Comparison of ENCODE assay signal across 36 mouse cellular contexts in genomic region chr8:111775766-111776165, GRCm38 (mm10). TPM values are rescaled to one million over a fixed set of nuclear protein-coding genes. Genes with fewer than 3 reads are reported as not detected.
"Had no signal": no experiment of that assay in that cellular context is flagged by ENCODE, and none has a peak within 500 bp of the region (broad histone marks: within the 10 kb centered on the region; RNA-seq: fewer than 3 reads in every experiment).

No protein-coding gene starts in this region.

- H3K27ac ChIP-seq: heart, embryonic 10.5 days; hindbrain, embryonic 10.5 days; hindbrain, embryonic 12.5 days; hindbrain, embryonic 13.5 days; hindbrain, embryonic 14.5 days; hindbrain, embryonic 15.5 days; hindbrain, postnatal 0 days; intestine, embryonic 15.5 days; kidney, embryonic 15.5 days; kidney, postnatal 0 days; layer of hippocampus, adult 2 months had no signal

- H3K9ac ChIP-seq: heart, embryonic 12.5 days; heart, embryonic 13.5 days; heart, embryonic 15.5 days; hindbrain, embryonic 12.5 days; hindbrain, embryonic 13.5 days; hindbrain, embryonic 14.5 days; hindbrain, embryonic 15.5 days; intestine, embryonic 15.5 days; kidney, embryonic 15.5 days had no signal

- H3K4me1 ChIP-seq: intestine, embryonic 15.5 days had no signal

- H3K4me2 ChIP-seq: heart, embryonic 11.5 days; heart, embryonic 12.5 days; heart, embryonic 13.5 days; heart, embryonic 15.5 days; hindbrain, embryonic 12.5 days; hindbrain, embryonic 13.5 days; hindbrain, embryonic 14.5 days; hindbrain, embryonic 15.5 days; intestine, embryonic 15.5 days; kidney, embryonic 15.5 days had no signal

- ATAC-seq: hindbrain, embryonic 16.5 days; hindbrain, postnatal 0 days; inflammation-experienced regulatory T-cells, adult 6 months; intestine, embryonic 15.5 days; intestine, embryonic 16.5 days; intestine, postnatal 0 days had no signal

- H3K36me3 ChIP-seq: hindbrain, embryonic 12.5 days had no signal

- H3K9me3 ChIP-seq: heart, embryonic 10.5 days; heart, embryonic 12.5 days; heart, embryonic 13.5 days; heart, embryonic 15.5 days; hindbrain, embryonic 10.5 days; hindbrain, embryonic 12.5 days; hindbrain, embryonic 13.5 days; hindbrain, embryonic 15.5 days; intestine, embryonic 15.5 days; kidney, embryonic 15.5 days had no signal

- DNase-seq: heart, postnatal 10 days; heart, postnatal 14 days; heart, postnatal 36 days; heart, postnatal 4 days; kidney, adult 11 months; kidney, adult 18-20 months; kidney, adult 2 months; kidney, adult 8-10 months; kidney, adult 9 months; kidney, postnatal 10 days; kidney, postnatal 14 days; kidney, postnatal 25 days; kidney, postnatal 36 days; kidney, postnatal 4 days; layer of hippocampus, adult 9-11 months; layer of hippocampus, postnatal 36 days had no signal

- H3K27me3 ChIP-seq: heart, embryonic 12.5 days; heart, embryonic 13.5 days; heart, embryonic 15.5 days; hindbrain, embryonic 12.5 days; hindbrain, embryonic 13.5 days; hindbrain, embryonic 15.5 days; intestine, embryonic 15.5 days; kidney, embryonic 15.5 days had no signal

- H3K4me3 ChIP-seq: heart, embryonic 10.5 days; heart, embryonic 12.5 days; heart, embryonic 13.5 days; heart, embryonic 15.5 days; hindbrain, embryonic 10.5 days; hindbrain, embryonic 12.5 days; hindbrain, embryonic 13.5 days; hindbrain, embryonic 15.5 days; intestine, embryonic 15.5 days; kidney, embryonic 15.5 days; layer of hippocampus, adult 2 months had no signal

RNA-seq across cellular contexts. Expression of gene Bcar1, which starts 32.2 kb away (rescaled TPM):
- total RNA-seq: hematopoietic stem cell, adult 5-6 weeks had no signal
